Mouse (Mus musculus): ENCODE data around the gene Cd68.
"Not testable (repeated sequence)": the region's sequence is repeated elsewhere in the genome, so short reads cannot be mapped to it uniquely, and the experiment has no call there.

Cd68 gene

DNA sequence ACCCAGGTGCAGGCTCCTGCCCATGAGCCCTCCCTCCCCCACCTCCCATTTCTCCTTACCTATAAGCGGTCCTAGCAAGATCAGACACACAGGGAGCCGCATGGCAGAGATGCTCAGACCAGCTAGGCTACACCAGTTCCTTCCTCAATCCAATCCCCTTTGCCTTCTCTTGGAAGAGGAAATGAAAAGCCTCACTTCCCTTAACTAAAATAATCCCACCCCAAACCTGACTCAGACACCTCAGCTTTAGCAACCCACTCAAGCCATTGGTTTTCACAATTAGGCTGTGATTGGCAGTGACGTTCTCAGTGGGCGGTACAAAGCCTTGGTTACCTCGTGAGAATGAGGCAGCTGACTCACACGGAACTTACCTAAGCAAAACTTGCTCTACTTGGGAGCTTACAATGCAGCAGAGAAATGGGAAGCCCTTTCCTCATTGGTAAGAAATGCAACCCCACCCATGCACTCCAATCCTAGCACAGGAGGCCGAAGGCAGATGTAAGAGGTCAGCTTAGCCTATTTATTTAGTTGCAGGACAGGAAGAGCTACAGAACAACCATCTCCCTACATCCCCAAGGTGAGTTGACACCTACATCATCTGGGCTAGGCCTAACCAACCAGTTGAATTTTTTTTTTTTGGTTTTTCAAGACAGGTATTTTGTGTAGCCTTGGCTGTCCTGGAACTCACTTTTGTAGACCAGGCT lies at the start of gene Cd68:
Cd68 (minus strand) TSS at position 193 of the 704 bp plus-strand sequence.
- peak; percentile 55 to 80 for DNase-seq (ENCODE audit: inconsistent age in 2 of 2, low spot score in 1 of 2)

DNA sequence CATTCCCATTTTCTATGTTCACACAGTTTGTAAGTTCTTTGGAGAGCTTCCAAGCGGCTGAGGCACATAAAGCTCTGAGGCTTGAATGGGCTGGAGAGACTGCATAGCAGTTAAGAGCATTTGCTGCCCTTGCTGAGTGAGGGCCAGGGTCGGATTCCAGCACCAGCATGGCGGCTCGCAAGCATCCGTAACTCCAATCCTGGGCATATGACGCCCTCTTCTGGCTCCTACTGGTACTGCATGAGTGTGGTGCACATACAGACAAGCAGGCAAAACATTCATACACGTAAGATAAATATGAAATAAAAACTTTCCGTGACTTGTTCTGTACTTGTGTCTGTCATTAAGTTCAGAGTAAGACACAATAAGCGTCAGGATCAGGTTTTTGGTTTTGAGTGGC lies 49.5 kb upstream of the Cd68 start:
- peak; percentile 70 to 87 for DNase-seq (ENCODE audit: inconsistent age in 2 of 2, low spot score in 1 of 2)

DNA sequence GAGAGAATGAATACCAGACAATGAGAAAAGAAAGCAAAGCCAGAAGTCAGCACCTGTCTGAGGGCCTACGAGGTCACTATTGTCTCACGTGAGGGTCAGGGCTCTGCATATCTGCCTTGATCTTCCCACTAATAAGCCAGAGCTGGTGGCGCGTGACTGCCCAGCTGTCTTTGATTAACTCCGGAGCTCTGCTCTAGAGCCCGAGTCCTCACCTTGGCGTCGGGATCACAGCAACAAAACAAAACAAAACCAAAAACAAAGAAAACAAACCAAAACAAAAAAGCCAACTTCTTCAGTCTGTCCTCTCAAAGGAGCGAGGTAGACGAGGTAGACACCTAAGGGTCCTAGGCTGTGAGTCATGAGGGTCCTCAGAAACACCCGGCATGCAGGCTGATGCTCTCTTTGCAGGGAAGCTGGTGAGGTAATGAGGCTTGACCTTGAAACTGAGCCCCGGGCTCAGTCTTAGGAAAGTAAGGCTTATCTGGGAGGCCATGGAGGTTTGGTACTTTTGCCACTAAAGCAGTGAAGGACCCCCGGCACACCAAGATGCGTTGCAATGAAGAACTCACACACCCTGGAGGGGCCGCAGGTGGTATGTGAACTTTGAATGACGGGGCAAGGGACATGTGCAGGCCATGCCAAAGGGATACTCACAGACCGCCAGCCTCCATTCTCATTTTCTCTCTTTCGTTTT lies 48.8 kb upstream of the Cd68 start:
- peak in 1 of 2 experiments; percentile 46 for DNase-seq (ENCODE audit: inconsistent age in 2 of 2, low spot score in 1 of 2)

DNA sequence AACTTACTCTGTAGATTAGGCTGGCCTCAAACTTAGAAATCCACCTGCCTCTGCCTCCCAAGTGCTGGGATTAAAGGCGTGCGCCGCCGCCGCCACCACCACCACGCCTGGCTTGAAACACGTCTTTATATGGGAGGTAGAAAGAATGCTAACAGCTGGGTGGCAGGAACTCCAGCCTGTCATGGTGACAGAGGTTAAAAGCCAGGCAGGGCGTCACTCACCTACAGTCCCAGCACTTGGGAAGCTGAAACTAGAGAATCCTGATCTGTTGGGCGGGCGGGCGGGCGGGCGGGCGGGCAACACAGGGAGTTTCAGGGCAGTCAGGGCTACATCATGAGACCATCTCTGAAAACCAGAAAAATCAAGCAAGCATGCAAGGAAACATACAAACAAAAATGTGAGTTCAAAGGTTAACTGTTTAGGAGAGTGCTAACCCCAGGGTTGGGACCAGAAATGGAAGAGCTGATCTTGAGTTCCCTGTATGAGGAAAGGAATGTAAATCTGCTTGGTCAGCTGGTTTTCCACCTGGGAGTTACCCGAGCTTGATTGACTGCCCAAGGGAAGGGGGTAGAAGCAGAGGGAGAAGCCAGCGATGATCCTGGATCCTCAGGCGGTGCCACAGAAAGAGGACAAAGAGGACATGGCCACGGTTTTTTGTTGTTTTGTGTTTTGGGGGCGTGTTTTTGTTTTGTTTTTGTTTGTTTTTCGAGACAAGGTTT lies 47.2 kb upstream of the Cd68 start:
- DNase-seq (ENCODE audit: inconsistent age in 2 of 2, low spot score in 1 of 2): no peak

DNA sequence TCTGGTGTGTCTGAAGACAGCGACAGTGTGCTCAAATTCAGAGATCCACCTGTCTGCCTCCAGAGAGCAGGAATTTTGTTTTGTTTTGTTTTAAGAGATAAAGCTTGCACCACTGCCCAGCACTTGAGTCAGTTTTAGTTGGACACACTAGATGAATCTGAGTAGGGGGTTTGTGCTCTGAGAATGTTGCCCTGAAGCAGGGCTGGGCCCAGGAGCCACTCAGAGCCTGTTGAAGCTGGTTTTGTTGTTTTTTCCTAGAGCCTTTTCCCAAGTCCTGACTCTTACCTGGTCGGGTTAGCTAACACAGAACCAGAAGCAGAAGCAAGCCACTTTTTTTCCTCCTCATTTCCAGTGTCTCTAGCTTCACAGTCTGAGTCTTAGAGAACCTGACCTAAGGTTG lies 45.1 kb upstream of the Cd68 start:
- DNase-seq (ENCODE audit: inconsistent age in 2 of 2, low spot score in 1 of 2): no peak

DNA sequence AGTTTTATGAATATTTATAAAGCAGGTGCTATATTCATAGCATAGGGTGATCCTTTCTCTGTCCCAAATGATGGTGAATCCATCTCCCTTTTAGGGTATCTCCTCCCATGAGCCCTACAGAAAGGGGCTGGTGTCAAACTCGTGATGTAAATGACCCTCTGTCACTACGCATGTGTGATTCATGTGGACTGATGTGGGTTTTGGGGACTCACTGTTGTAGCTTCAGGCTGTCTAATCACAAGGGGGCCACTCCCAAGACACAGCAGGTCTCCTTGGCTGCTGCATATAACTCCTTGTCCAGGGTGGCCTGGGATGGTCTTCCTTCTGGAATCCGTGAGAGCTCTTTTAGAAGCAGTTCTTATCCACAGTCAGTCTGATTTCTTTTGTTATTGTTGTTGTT lies 44.5 kb upstream of the Cd68 start:
- no peak for DNase-seq (ENCODE audit: inconsistent age in 2 of 2, low spot score in 1 of 2)

DNA sequence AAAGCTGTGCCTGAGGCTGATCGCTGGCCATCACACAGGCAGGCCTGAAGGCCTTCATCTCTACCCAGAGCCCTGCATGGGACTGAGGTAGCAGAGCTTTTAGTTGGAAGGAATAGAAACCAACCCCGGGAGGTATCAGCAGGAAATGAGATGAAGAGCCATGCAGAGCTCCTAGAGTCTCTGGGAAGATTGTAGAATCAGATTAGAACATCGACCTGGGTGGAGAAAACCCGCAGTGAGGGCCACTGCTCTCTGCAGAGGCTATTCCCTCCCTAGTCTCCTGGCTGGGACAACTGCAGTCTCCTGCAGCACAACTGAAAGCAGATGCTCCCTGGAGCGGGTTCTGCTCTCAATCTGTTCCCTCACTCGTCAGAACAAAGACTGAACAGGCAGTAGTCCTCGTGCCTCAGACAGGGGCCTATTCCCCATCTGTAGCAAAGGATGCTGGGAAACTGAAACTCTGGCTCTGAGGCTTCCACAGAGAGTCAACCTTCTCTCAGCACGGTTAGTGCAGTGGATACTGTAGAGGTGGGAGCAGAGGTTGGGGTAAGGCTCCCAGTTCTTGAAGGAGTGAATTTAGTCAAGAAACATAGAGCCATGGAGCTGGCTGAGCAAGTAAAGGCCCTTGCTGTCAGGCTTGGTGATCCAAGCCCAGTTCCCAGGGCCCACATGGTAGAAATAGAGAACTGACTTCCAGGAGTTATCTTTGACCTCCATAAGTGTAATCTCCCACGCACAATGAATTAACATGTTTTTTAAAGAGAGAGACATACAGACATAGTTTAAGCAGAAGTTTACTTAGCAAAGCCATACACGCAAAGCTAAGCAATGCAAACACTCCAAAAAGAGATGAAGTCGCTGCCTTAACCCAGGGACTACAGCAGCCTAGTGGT lies 43.8 kb upstream of the Cd68 start:
- no peak for DNase-seq (ENCODE audit: inconsistent age in 2 of 2, low spot score in 1 of 2)

DNA sequence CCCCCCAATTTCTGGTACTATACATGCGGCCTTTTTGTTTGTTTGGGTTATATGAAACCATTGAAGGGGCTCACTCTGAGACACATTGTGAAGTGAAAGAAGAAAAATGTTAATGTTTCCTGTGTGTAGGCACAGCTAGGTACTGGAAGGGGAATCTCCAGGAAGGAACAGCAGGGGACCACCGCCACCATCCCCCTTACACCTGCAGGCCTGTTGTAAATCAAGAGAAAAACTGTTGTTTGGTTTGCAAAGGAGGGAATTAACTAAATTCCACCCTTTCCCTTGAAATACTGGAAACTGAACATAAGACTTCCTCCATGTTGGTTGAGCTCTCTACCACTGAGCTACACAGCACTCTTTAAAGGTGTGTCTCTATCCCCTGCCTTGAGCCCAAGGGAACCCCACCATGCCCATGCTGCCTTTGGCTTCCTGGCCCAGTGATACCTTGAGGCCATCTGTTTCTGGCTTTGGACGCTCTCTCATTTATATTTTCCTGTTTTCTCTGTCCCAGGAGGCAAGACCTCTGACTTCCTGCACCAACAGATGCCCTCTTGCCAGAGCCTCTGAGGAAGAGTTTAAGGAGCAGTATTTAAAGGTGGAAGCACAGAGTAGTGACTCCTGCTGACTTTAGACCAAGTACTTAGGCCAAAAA lies 42.8 kb upstream of the Cd68 start:
- no peak for DNase-seq (ENCODE audit: inconsistent age in 2 of 2, low spot score in 1 of 2)

DNA sequence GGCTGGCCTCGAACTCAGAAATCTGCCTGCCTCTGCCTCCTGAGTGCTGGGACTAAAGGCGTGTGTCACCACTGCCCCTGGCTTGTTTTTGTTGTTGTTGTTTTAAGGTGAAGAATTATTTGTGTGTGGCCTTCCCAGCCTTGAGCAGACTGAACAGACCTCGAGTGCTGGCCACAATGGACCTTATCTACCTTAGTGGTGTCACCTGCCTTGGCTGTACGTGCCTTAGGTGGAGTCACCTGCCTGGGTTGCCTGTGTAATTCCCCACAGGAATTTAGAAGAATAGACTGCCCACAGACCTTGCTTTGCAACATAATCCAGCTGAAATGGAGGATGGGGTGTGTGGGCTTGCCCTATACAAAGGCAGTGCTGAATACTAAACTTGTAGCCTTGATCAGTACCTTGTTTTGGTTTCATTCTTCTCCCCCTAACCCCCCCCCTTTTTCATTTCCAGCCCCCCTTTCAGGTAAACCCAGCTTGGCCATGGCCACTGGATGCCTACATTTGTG lies 42.0 kb upstream of the Cd68 start:
- no peak for DNase-seq (ENCODE audit: inconsistent age in 2 of 2, low spot score in 1 of 2)

DNA sequence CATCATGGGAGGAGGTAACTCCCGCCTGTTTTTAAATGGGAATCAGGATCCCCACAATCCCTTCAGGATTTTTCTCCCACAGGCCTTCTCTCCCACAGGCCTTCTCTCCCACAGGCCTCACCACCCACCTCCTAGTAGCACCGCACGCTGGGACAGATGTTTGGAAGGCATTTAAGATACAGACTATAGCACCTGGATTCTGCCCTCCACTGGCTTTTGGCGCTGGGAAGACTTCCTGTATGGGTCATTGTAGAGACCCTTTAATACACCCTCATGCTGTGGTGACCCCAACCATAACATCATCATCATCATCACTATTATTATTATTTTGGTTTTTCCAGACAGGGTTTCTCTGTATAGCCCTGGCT lies 41.5 kb upstream of the Cd68 start:
- no peak for DNase-seq (ENCODE audit: inconsistent age in 2 of 2, low spot score in 1 of 2)

DNA sequence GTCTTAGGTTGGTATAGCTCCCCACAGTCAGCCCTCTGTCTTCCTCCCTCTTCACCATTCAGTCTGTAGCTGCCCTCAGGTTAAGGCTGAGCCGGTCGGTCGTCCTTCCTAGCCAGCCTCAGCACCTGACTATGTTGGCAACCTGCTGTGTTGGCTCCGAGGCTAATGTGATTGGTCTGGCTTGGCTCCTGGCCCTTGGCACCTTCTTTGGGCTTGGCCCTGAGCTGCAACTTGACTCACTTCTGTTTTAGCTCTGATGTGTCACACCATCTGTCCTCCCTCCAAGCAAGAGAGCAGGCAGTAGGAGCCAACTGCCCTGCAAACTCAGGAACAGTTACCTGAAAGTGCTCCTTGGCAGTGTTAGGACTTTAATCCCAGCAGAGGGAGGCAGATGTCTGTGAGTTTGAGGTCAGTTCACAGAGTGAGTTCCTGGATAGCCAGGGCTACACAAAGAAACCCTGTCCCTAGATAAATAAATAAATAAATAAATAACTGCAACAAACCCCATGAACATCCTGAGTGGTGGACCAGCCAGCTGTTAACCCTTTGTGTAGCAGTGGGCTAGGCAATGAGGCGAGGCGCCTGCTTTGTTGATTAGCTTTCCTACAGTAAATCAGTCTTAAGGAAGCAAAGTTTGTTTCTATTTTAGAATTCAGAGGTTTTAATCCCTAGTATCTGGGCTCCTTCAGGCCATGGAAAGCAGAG lies 41.0 kb upstream of the Cd68 start:
- DNase-seq (ENCODE audit: inconsistent age in 2 of 2, low spot score in 1 of 2): peak; percentile 89 to 95

DNA sequence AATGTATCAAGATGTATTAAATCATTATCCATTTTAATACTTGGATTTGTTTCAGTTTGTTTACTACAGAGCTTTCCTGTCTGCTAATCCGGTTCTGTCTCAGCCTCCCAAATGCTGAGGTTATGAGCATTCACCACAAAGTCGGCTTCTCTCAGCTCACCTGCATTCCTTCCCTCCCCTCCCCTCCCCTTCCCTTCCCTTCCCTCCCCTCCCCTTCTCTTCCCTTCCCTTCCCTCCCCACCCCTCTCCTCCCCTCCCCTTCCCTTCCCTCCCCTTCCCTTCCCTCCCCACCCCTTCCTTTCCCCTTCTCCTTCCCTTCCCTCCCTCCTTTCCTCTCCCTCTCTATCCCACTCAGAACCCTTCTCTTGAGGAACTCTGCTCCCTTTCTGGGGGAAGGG lies 38.7 kb upstream of the Cd68 start:
- no peak for DNase-seq (ENCODE audit: inconsistent age in 2 of 2, low spot score in 1 of 2)

DNA sequence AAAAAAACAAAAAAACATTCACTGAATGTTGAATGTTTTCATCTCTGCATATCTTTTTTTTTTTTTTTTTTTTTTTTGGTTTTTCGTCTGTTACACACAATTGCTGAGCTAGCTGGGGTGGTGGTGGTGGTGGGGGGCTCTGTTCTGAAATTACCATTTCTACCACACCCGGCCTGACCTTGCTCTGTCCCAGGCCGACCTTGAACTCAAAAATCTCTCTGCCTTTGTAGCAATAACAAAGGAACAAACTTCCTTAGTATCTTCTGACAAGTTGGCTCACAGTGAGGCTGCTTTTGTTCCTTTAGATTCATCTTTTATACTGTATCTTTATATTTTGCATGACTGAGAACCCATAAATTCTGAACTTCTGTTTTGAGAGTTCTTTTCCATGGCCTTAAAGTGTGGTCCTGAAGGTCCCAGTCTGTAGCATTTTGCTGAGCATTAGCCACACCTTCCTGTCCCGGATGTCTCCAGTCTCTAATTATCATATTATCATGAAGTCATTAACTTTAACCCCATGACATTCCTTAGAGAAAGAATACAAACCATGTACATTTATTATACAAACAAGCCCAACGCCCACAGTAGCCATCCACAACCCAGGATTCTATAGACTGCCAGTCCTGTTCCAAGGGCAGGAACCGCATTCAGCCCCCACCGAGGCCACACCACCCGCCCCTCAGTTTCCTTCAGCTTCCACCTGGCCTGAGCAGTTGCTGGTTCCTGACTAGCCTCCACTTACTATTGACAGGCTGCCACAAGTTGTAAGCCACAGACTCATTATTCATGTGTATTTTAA lies 38.1 kb upstream of the Cd68 start:
- DNase-seq (ENCODE audit: inconsistent age in 2 of 2, low spot score in 1 of 2): no peak

DNA sequence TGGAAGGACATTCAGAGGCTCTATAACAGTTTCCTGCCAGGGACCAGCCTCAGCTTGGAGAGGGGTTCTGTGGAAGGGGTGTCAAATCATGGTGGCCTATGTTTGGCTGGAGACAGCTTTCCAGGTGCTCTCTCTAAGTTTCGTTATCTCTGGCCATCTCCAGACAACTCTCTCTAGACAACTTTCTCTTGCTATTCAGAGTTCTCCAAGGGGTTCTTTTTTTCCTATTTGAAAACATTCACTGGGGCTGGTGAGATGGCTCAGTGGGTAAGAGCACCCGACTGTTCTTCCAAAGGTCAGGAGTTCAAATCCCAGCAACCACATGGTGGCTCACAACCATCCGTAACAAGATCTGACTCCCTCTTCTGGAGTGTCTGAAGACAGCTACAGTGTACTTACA lies 37.4 kb upstream of the Cd68 start:
- not testable (repeated sequence) for DNase-seq (ENCODE audit: inconsistent age in 2 of 2, low spot score in 1 of 2)

DNA sequence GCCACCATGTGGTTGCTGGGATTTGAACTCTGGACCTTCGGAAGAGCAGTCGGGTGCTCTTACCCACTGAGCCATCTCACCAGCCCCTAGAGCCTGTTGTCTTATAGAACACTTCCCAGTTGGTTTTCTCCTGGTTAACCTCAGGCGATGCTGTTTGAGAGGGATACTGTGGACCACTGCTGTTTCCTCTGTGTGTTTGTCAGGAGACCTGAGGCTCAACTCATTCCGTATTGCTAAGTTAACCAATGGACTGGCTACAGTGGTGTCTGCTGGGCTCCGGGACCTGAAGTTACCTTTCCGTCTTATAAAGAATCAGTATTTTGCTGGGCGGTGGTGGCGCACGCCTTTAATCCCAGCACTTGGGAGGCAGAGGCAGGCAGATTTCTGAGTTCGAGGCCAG lies 36.9 kb upstream of the Cd68 start:
- not testable (repeated sequence) for DNase-seq (ENCODE audit: inconsistent age in 2 of 2, low spot score in 1 of 2)

DNA sequence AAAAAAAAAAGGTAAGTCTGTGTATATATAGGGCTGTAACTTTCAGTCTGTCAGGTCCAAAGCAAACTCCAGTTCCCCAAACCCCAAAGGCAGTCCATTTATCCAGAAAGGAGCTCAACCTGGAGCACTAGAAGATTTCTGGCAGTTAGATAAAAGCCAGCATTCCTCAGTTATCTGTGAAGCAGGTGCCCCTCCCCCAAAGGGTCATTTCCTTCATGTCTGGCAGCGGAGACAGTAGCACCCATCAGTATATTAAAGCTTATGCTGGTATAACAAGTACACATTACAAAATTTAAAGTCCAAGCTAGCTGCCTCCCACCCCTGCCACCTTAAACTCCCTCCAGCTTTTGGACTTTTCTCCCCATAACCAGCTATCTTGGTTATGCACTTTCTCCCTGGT lies 33.6 kb upstream of the Cd68 start:
- DNase-seq (ENCODE audit: inconsistent age in 2 of 2, low spot score in 1 of 2): peak in 1 of 2 experiments; percentile 53

DNA sequence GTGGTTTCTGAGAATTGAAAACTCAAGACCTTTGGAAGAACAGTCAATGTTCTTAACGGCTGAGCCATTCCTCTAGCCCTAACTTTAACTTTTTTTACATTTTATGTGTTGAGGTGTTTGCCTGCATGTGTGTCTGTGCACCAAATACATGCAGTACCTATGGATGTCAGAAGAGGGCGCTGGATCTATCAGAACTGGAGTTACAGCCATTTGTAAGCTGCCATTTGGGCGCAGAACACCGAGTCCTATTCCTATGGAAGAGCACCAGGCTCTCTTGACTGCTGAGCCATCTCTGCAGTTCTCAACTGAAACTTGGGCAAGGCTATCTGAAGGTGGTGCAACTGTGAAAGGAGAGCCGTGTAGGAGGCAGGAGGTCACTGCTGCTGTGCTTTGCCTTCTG lies 32.6 kb upstream of the Cd68 start:
- DNase-seq (ENCODE audit: inconsistent age in 2 of 2, low spot score in 1 of 2): no peak

DNA sequence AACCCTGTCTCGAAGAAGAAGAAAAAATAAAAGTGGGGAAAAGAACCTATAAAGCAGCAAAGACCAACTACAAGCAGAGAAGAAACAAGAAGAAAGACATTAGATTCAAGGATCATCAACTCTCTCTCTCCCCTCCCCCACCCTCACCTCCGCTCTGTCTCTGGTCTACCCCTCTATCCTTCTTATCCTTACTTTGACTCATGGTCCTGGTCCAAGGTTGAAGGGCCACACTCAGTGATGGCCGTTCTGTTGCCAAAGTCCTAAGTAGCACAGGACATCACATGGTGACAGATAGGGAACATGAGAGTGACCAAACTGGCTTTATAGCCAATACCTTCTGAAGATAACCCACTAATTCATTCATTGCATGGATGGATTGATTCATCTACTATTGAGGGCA lies 31.4 kb upstream of the Cd68 start:
- no peak for DNase-seq (ENCODE audit: inconsistent age in 2 of 2, low spot score in 1 of 2)
